Mouse (Mus musculus) forebrain, postnatal 0 days (tissue): ENCODE results near the gene Mamld1. TPM values are rescaled to one million over a fixed set of nuclear protein-coding genes. Genes with fewer than 3 reads are reported as not detected.

ENCODE experiments used
- ATAC-seq: fragments of 200-750 bp; cut with Nextera tagmentation; 2 replicates; pipeline ENCODE4 v1.8.0; 2017; ENCODE audit warnings: mild to moderate bottlenecking, moderate library complexity
- DNase-seq: peaks from one replicate; pipeline ENCODE4 v3.0.0-alpha.2; 2015
- H3K27ac ChIP-seq: fragments of 300-500 bp; sonication (generic); 2 replicates; pipeline ENCODE4 v1.5.1; 2014; ENCODE audit warnings: low read depth, mild to moderate bottlenecking, antibody characterized with exemption, low read length, moderate library complexity, mixed read lengths
- H3K27me3 ChIP-seq: fragments of 300-500 bp; sonication (generic); 2 replicates; pipeline ENCODE4 v1.6.1; 2014; ENCODE audit warnings: mild to moderate bottlenecking, low read length, mixed read lengths; ENCODE audit not compliant: insufficient read depth
- H3K36me3 ChIP-seq: fragments of 300-500 bp; sonication (generic); 2 replicates; pipeline ENCODE4 v1.6.1; 2014; ENCODE audit warnings: mild to moderate bottlenecking, moderate library complexity; ENCODE audit not compliant: insufficient read depth
- H3K4me1 ChIP-seq: fragments of 300-500 bp; sonication (generic); 2 replicates; pipeline ENCODE4 v1.6.1; 2014; ENCODE audit warnings: antibody characterized with exemption; ENCODE audit not compliant: insufficient read depth
- H3K4me2 ChIP-seq: fragments of 300-500 bp; sonication (generic); 2 replicates; pipeline ENCODE4 v1.6.1; 2014; ENCODE audit warnings: low read depth, mild to moderate bottlenecking, moderate library complexity
- H3K4me3 ChIP-seq: fragments of 300-500 bp; sonication (generic); 2 replicates; pipeline ENCODE4 v1.5.1; 2014; ENCODE audit warnings: low read depth, low read length, mixed read lengths
- H3K9ac ChIP-seq: fragments of 300-500 bp; sonication (generic); 2 replicates; pipeline ENCODE4 v1.6.1; 2014; ENCODE audit warnings: mild to moderate bottlenecking
- H3K9me3 ChIP-seq: fragments of 300-500 bp; sonication (generic); 2 replicates; pipeline ENCODE4 v1.6.1; 2016; ENCODE audit warnings: low read length
- CTCF ChIP-seq: sonication (generic); IDR thresholded peaks from 2 replicates; pipeline ENCODE4 v1.5.1; 2016; ENCODE audit warnings: antibody characterized with exemption, control low read depth, low read depth
- WGBS: fragments of 180-500 bp; shearing (Covaris S2); extraction: QIAGEN DNeasy Blood & Tissue Kit; methylation state at CpG from one replicate; pipeline ENCODE4 v1.1.7; 2014; 5-methylcytosine and 5-hydroxymethylcytosine counted together
- polyA plus RNA-seq: library from polyadenylated mRNA; unstranded; fragments of >200 nt; fragmentation: Nextera tagmentation; extraction: Ambion mirVana; gene quantifications from 2 replicates; pipeline ENCODE4 v1.2.1, GENCODE M21; 2015
- total RNA-seq: library from RNA; depleted of rRNA; stranded (reverse); fragments of >200 nt; gene quantifications from 2 replicates; pipeline ENCODE4 v1.2.3, GENCODE M21; 2014; rRNA removed

Gene Mamld1
- total and polyA plus RNA-seq, 2 experiments from 2014 or later = 4.7 to 7.0 TPM

DNA sequence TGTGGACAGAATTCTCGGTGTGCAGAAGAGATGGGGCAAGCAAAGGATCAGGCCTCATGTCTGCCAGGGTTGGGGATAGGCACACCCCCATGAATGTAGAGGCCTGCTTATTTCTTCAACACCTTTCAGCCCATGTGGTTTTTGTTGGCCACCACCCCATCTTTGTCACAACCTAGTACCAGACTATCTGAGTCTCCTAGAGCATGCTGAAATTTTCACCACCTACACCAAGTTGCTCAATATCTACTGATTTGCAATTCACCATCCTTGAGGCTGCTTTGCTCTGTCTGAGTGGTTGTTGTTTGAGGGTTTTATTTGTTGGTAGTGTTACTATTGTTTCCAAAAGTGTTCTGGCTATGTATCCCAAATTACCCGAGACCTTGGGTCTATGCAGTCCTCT lies 91.3 kb downstream of the Mamld1 start:
- 86% methylated on average over 2 of the region's 2 CpGs for WGBS
- no peak for TF ChIP-seq CTCF
- no peak for ATAC-seq
- Histone ChIP-seq H3K9ac (no peak overlapping the region), H3K27ac (no peak overlapping the region), H3K4me1 (no peaks in the 10 kb centered on the region), H3K4me3 (no peak overlapping the region), H3K36me3 (no peaks in the 10 kb centered on the region), H3K4me2 (no peak overlapping the region), H3K27me3 (no peaks in the 10 kb centered on the region), H3K9me3 (no peaks in the 10 kb centered on the region)
- DNase-seq = no peak

- DNase-seq (no peak), ATAC-seq (no peak)
- Histone ChIP-seq H3K27ac (no peak overlapping the region), H3K4me1 (no peaks in the 10 kb centered on the region), H3K4me3 (no peak overlapping the region), H3K27me3 (no peaks in the 10 kb centered on the region), H3K36me3 (0 out of 2 replicates have a peak, but pooled peaks cover 5% of the 10 kb centered on the region), H3K4me2 (no peak overlapping the region), H3K9ac (no peak overlapping the region), H3K9me3 (no peaks in the 10 kb centered on the region)
- 59% methylated on average over 1 of the region's 1 CpGs for WGBS
- no peak for TF ChIP-seq CTCF
Measured at GRCm38 (mm10) chrX:71149441-71150050, 99.5 kb downstream of the Mamld1 start.

GRCm38 (mm10) chrX:71150551-71151001 lies 100.5 kb downstream of the Mamld1 start:
- DNase-seq (peak; percentile 50), ATAC-seq (peak; percentile 80)
- Histone ChIP-seq H3K9me3 (no peaks in the 10 kb centered on the region), H3K4me1 (no peaks in the 10 kb centered on the region), H3K27me3 (no peaks in the 10 kb centered on the region), H3K36me3 (0 out of 2 replicates have a peak, but pooled peaks cover 5% of the 10 kb centered on the region), H3K27ac (no peak overlapping the region), H3K4me2 (no peak overlapping the region), H3K9ac (no peak overlapping the region), H3K4me3 (no peak overlapping the region)
- 73% methylated on average over 4 of the region's 4 CpGs for WGBS
- no peak for TF ChIP-seq CTCF

GRCm38 (mm10) chrX:71181526-71181925 lies 131.5 kb downstream of the Mamld1 start:
- DNase-seq = no peak
- no peak overlapping the region for H3K27ac ChIP-seq
- TF ChIP-seq CTCF = no peak
- H3K36me3 ChIP-seq = no peaks in the 10 kb centered on the region
- H3K9me3 ChIP-seq = no peaks in the 10 kb centered on the region
- 61% methylated on average over 3 of the region's 3 CpGs for WGBS
- no peaks in the 10 kb centered on the region for H3K27me3 ChIP-seq
- H3K4me1 ChIP-seq = no peaks in the 10 kb centered on the region
- H3K4me2 ChIP-seq = no peak overlapping the region
- ATAC-seq = peak; percentile 23; the same call in 1 of the 2 replicates
- no peak overlapping the region for H3K4me3 ChIP-seq
- no peak overlapping the region for H3K9ac ChIP-seq

DNA sequence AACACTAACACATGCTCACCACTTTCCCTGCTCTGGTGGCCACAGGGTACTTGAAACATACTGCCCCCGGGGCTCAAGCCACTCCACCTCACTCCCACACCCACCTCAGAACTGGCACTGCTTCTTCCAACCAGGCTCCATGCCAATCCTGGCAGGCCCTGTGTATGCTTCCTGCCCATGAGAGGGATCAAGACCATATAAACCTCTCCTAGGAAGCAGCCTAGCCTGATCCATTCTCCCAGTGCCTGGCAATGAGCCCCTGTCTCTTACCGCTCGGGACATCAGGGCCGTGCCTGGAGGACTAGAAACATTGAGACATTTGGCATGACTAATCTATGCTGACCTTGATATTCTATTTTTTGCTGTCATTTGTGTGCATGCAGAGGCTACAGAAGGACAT lies 133.6 kb downstream of the Mamld1 start:
- Histone ChIP-seq H3K9me3 (no peaks in the 10 kb centered on the region), H3K9ac (no peak overlapping the region), H3K4me3 (no peak overlapping the region), H3K36me3 (no peaks in the 10 kb centered on the region), H3K27me3 (no peaks in the 10 kb centered on the region), H3K4me1 (no peaks in the 10 kb centered on the region), H3K27ac (no peak overlapping the region), H3K4me2 (no peak overlapping the region)
- no peak for TF ChIP-seq CTCF
- no peak for ATAC-seq
- DNase-seq = no peak
- 84% methylated on average over 4 of the region's 4 CpGs for WGBS

DNA sequence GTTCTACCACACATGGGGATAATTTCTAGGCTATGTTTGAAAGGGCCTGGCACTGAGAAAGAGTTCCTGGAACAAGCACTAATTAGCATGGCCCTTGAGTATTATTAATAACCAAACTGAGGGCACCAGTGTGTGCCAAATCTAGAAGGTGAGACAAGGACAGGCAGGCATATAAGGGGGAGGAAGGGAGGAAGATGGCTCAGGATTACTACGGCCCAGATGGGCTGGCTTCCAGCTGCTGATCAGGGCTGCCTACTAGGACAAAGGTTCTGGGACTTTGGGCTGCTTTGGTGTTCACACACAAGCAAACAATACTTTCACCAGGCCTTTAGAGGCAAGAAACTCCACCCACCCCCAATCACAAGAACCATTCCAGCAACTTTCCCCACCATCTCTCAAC lies 136.3 kb downstream of the Mamld1 start:
- Histone ChIP-seq H3K27me3 (no peaks in the 10 kb centered on the region), H3K9ac (no peak overlapping the region), H3K36me3 (no peaks in the 10 kb centered on the region), H3K4me1 (no peaks in the 10 kb centered on the region), H3K9me3 (no peaks in the 10 kb centered on the region), H3K4me3 (no peak overlapping the region), H3K4me2 (no peak overlapping the region), H3K27ac (no peak overlapping the region)
- WGBS = 73% methylated on average over 1 of the region's 1 CpGs
- no peak for TF ChIP-seq CTCF
- DNase-seq = no peak
- no peak for ATAC-seq

GRCm38 (mm10) chrX:71204776-71205175 lies 154.7 kb downstream of the Mamld1 start:
- DNase-seq (no peak), ATAC-seq (no peak)
- WGBS = 77% methylated on average over 2 of the region's 2 CpGs
- Histone ChIP-seq H3K4me2 (no peak overlapping the region), H3K9me3 (no peaks in the 10 kb centered on the region), H3K4me3 (no peak overlapping the region), H3K9ac (no peak overlapping the region), H3K27me3 (no peaks in the 10 kb centered on the region), H3K27ac (no peak overlapping the region), H3K4me1 (no peaks in the 10 kb centered on the region), H3K36me3 (no peaks in the 10 kb centered on the region)
- TF ChIP-seq CTCF = no peak

Other genes with a start within 250 kb of the Mamld1 start
- 4.1 and 6.1 TPM in 2 replicates for gene Mtm1, start 160.5 kb downstream of the Mamld1 start, total RNA-seq
- 2.7 and 3.4 TPM in 2 replicates for gene Mtm1, start 160.5 kb downstream of the Mamld1 start, polyA plus RNA-seq